In genomic region chr13:51973461-51973860, GRCm38 (mm10) we compare ENCODE assay signal across 12 mouse cellular contexts.
DNase-seq lines count a peak whose midpoint lies in the region; ATAC-seq and TF ChIP-seq lines count a peak whose summit lies in the region.
"Had no signal": no experiment of that assay in that cellular context is flagged by ENCODE, and none has a peak within 500 bp of the region (broad histone marks: within the 10 kb centered on the region; RNA-seq: fewer than 3 reads in every experiment).

No protein-coding gene starts in this region.

- H3K79me2 ChIP-seq in heart, adult 2 months (replicated peaks; ENCODE audit: control insufficient read depth, insufficient read depth, low read length), result no peaks in the 10 kb centered on the region

- 0 out of 2 replicates have a peak, but pooled peaks have one; percentile 19 for ATAC-seq in forebrain, embryonic 15.5 days (replicated peaks)
- ATAC-seq in forebrain, embryonic 16.5 days, result no peak
- ATAC-seq in lung, embryonic 16.5 days (ENCODE audit: low read depth), result no peak
- 0 out of 2 replicates have a peak, but pooled peaks have one; percentile 33 for ATAC-seq in limb, embryonic 12.5 days (ENCODE audit: insufficient number of reproducible peaks, insufficient read depth, low FRiP score, low TSS enrichment, low read depth)
- ATAC-seq: inflammation-experienced regulatory T-cells, adult 6 months had no signal

- TF ChIP-seq EP300 in heart, adult 2 months (IDR thresholded peaks at IDR 0.05; ENCODE audit: insufficient read depth, low read depth, low read length), result no peak

- no peaks in the 10 kb centered on the region for H3K27me3 ChIP-seq in forebrain, embryonic 15.5 days
- no peaks in the 10 kb centered on the region for H3K27me3 ChIP-seq in forebrain, embryonic 16.5 days (replicated peaks; ENCODE audit: control insufficient read depth, insufficient read depth, low read length)
- no peaks in the 10 kb centered on the region for H3K27me3 ChIP-seq in lung, embryonic 16.5 days (ENCODE audit: control insufficient read depth, insufficient read depth, low read depth, low read length)
- H3K27me3 ChIP-seq in limb, embryonic 12.5 days, result no peaks in the 10 kb centered on the region
- no peaks in the 10 kb centered on the region for H3K27me3 ChIP-seq in heart, adult 2 months (ENCODE audit: control insufficient read depth, insufficient read depth, low read length)
- H3K27me3 ChIP-seq: liver, embryonic 13.5 days; stomach, embryonic 15.5 days had no signal

- no peak for DNase-seq in lung, postnatal 4 days
- DNase-seq in layer of hippocampus, postnatal 14 days (ENCODE audit: low spot score in 2 of 2), result no peak
- no peak for DNase-seq in urinary bladder, postnatal 25 days (ENCODE audit: low spot score)
- no peak for DNase-seq in heart, adult 2 months
- DNase-seq: cerebellum, adult 9-10 months; liver, embryonic 13.5 days had no signal

- H3K4me2 ChIP-seq in forebrain, embryonic 15.5 days (replicated peaks), result no peak overlapping the region
- no peak overlapping the region for H3K4me2 ChIP-seq in forebrain, embryonic 16.5 days (ENCODE audit: low read length)
- no peak overlapping the region for H3K4me2 ChIP-seq in lung, embryonic 16.5 days (ENCODE audit: low read depth, low read length)
- H3K4me2 ChIP-seq in limb, embryonic 12.5 days, result peak overlapping the region; percentile 44
- H3K4me2 ChIP-seq: liver, embryonic 13.5 days; stomach, embryonic 15.5 days had no signal

- peaks cover 8% of the 10 kb centered on the region for H3K4me1 ChIP-seq in forebrain, embryonic 15.5 days
- H3K4me1 ChIP-seq in forebrain, embryonic 16.5 days (replicated peaks; ENCODE audit: control insufficient read depth, insufficient read depth, low read length), result peaks cover 4% of the 10 kb centered on the region; the same call in 1 of the 2 replicates
- H3K4me1 ChIP-seq in lung, embryonic 16.5 days (replicated peaks; ENCODE audit: control insufficient read depth, insufficient read depth, low read length), result peaks cover 57% of the 10 kb centered on the region
- H3K4me1 ChIP-seq in limb, embryonic 12.5 days (replicated peaks), result peaks cover 64% of the 10 kb centered on the region
- peaks cover 13% of the 10 kb centered on the region for H3K4me1 ChIP-seq in heart, adult 2 months (ENCODE audit: control insufficient read depth, insufficient read depth, low read length)

- H3K9me3 ChIP-seq in forebrain, embryonic 15.5 days, result no peaks in the 10 kb centered on the region
- H3K9me3 ChIP-seq in forebrain, embryonic 16.5 days (ENCODE audit: control insufficient read depth, low read length), result no peaks in the 10 kb centered on the region
- 0 out of 2 replicates have a peak, but pooled peaks cover 2% of the 10 kb centered on the region for H3K9me3 ChIP-seq in lung, embryonic 16.5 days (ENCODE audit: control insufficient read depth, low read length)
- peaks cover 11% of the 10 kb centered on the region for H3K9me3 ChIP-seq in limb, embryonic 12.5 days
- H3K9me3 ChIP-seq: stomach, embryonic 15.5 days had no signal

- TF ChIP-seq CTCF in heart, adult 2 months (IDR thresholded peaks at IDR 0.05), result no peak

- intact Hi-C loops in heart, adult 2 months (cut with DNase I), result no loop called here

- H3K4me3 ChIP-seq in forebrain, embryonic 15.5 days, result no peak overlapping the region
- H3K4me3 ChIP-seq in forebrain, embryonic 16.5 days (replicated peaks; ENCODE audit: low read length), result no peak overlapping the region
- H3K4me3 ChIP-seq in lung, embryonic 16.5 days (ENCODE audit: low read length), result no peak overlapping the region
- no peak overlapping the region for H3K4me3 ChIP-seq in limb, embryonic 12.5 days (replicated peaks)
- no peak overlapping the region for H3K4me3 ChIP-seq in heart, adult 2 months
- H3K4me3 ChIP-seq: liver, embryonic 13.5 days; stomach, embryonic 15.5 days had no signal

- H3K36me3 ChIP-seq in forebrain, embryonic 15.5 days, result no peaks in the 10 kb centered on the region
- H3K36me3 ChIP-seq in forebrain, embryonic 16.5 days (ENCODE audit: control insufficient read depth, insufficient read depth), result no peaks in the 10 kb centered on the region
- no peaks in the 10 kb centered on the region for H3K36me3 ChIP-seq in lung, embryonic 16.5 days (ENCODE audit: control insufficient read depth, insufficient read depth, low read length)
- H3K36me3 ChIP-seq in limb, embryonic 12.5 days, result no peaks in the 10 kb centered on the region
- no peaks in the 10 kb centered on the region for H3K36me3 ChIP-seq in heart, adult 2 months (ENCODE audit: control insufficient read depth, insufficient read depth, low read length)
- H3K36me3 ChIP-seq: stomach, embryonic 15.5 days had no signal

- no peak overlapping the region for H3K27ac ChIP-seq in forebrain, embryonic 15.5 days (replicated peaks)
- no peak overlapping the region for H3K27ac ChIP-seq in forebrain, embryonic 16.5 days (ENCODE audit: low read length)
- H3K27ac ChIP-seq in lung, embryonic 16.5 days (ENCODE audit: low read length), result peak overlapping the region; percentile 95
- H3K27ac ChIP-seq in limb, embryonic 12.5 days, result peak overlapping the region; percentile 92
- H3K27ac ChIP-seq in heart, adult 2 months, result no peak overlapping the region
- H3K27ac ChIP-seq: liver, embryonic 13.5 days; stomach, embryonic 15.5 days had no signal

- no peak overlapping the region for H3K9ac ChIP-seq in forebrain, embryonic 15.5 days (replicated peaks)
- no peak overlapping the region for H3K9ac ChIP-seq in forebrain, embryonic 16.5 days (replicated peaks; ENCODE audit: low read depth, low read length)
- no peak overlapping the region for H3K9ac ChIP-seq in lung, embryonic 16.5 days (ENCODE audit: low read length)
- H3K9ac ChIP-seq in limb, embryonic 12.5 days (replicated peaks), result no peak overlapping the region
- no peak overlapping the region for H3K9ac ChIP-seq in heart, adult 2 months (ENCODE audit: low read depth, low read length)
- H3K9ac ChIP-seq: liver, embryonic 13.5 days; stomach, embryonic 15.5 days had no signal

- WGBS in forebrain, embryonic 15.5 days, result 70% methylated on average over 10 of the region's 10 CpGs
- 62% methylated on average over 10 of the region's 10 CpGs for WGBS in forebrain, embryonic 16.5 days
- WGBS in lung, embryonic 16.5 days, result 56% methylated on average over 10 of the region's 10 CpGs
- 27% methylated on average over 10 of the region's 10 CpGs for WGBS in limb, embryonic 12.5 days
- 77% methylated on average over 10 of the region's 10 CpGs for WGBS in heart, adult 2 months

- TF ChIP-seq POLR2A in heart, adult 2 months (IDR thresholded peaks at IDR 0.05; ENCODE audit: insufficient read depth, low read depth, low read length), result no peak

Comparison
In these comparisons a context has a peak if more than half of its experiments do, and no peak if none do; other contexts are left out.
1. ATAC-seq: peak in forebrain, embryonic 15.5 days (single experiment) and limb, embryonic 12.5 days (single experiment); none in forebrain, embryonic 16.5 days (single experiment) and lung, embryonic 16.5 days (single experiment).
2. H3K27ac ChIP-seq: peak in lung, embryonic 16.5 days (single experiment) and limb, embryonic 12.5 days (single experiment); none in forebrain, embryonic 15.5 days (single experiment), forebrain, embryonic 16.5 days (single experiment) and heart, adult 2 months (single experiment).